Mouse (Mus musculus) myocyte (in vitro differentiated cells): ENCODE results near the gene Abcc4.

Experiments used
- MAX ChIP-seq: IDR thresholded peaks from one replicate; pipeline ENCODE4 v1.6.1; 2011; ENCODE audit warnings: low read depth, mild to moderate bottlenecking, control low read depth
- MYOD1 ChIP-seq, 3 experiments: IDR thresholded peaks; one replicate each; pipeline ENCODE4 v1.6.1; 2011; ENCODE audit warnings: control low read depth in 2 of 3, low read depth in 2 of 3, mild to moderate bottlenecking in 2 of 3, moderate library complexity in 1 of 3; ENCODE audit not compliant: insufficient read length in 2 of 3, control insufficient read depth in 1 of 3
- POLR2A ChIP-seq: IDR thresholded peaks from one replicate; pipeline ENCODE4 v1.6.1; 2011; ENCODE audit warnings: low read depth, mild to moderate bottlenecking, control low read depth, moderate library complexity; ENCODE audit not compliant: insufficient read length
- REST ChIP-seq: IDR thresholded peaks from one replicate; pipeline ENCODE4 v1.6.1; 2011; ENCODE audit warnings: mild to moderate bottlenecking, control low read depth, moderate library complexity; ENCODE audit not compliant: insufficient read depth, insufficient read length
- SRF ChIP-seq: IDR thresholded peaks from one replicate; pipeline ENCODE4 v1.6.1; 2011; ENCODE audit warnings: low read depth; ENCODE audit not compliant: control insufficient read depth, insufficient read length
- TCF12 ChIP-seq: IDR thresholded peaks from one replicate; pipeline ENCODE4 v1.6.1; 2011; ENCODE audit warnings: mild to moderate bottlenecking, control low read depth; ENCODE audit not compliant: poor library complexity, insufficient read depth, severe bottlenecking
- USF1 ChIP-seq: IDR thresholded peaks from one replicate; pipeline ENCODE4 v1.6.1; 2011; ENCODE audit warnings: low read depth, mild to moderate bottlenecking, control low read depth, moderate library complexity

GRCm38 (mm10) chr14:118496767-118497166 lies 209.3 kb downstream of the Abcc4 start:
- TF ChIP-seq POLR2A (no peak), USF1 (no peak), TCF12 (no peak), REST (no peak), MYOD1 (IDR thresholded peaks at IDR 0.05; ENCODE audit: control insufficient read depth in 1 of 3, insufficient read length in 2 of 3, low read depth in 2 of 3) (no peak), SRF (no peak), MAX (no peak)
